Mouse (Mus musculus) inflammation-experienced regulatory T-cells, adult 6 months (primary cell): ENCODE measurements around the gene Spon1. TPM values are rescaled to one million over a fixed set of nuclear protein-coding genes. Genes with fewer than 3 reads are reported as not detected.

Source experiments
- ATAC-seq: one replicate; pipeline ENCODE4 v1.8.0; 2017
- polyA plus RNA-seq, 3 experiments: library from polyadenylated mRNA; unstranded; fragments of 100-300 nt; shearing (Covaris generic); gene quantifications; one replicate each; pipeline ENCODE4 v1.2.1; 2017

Spon1 gene
- polyA plus RNA-seq, 3 experiments from 2014 or later: 0.59 to 0.84 (median 0.72) TPM

GRCm38 (mm10) chr7:113845191-113845590 lies 79.4 kb downstream of the Spon1 start:
- no peak for ATAC-seq

- ATAC-seq: no peak
Measured at GRCm38 (mm10) chr7:113846553-113846952, 80.8 kb downstream of the Spon1 start.

- no peak for ATAC-seq
Measured at GRCm38 (mm10) chr7:113847041-113847819, 81.4 kb downstream of the Spon1 start.

- ATAC-seq: no peak
Measured at GRCm38 (mm10) chr7:113850389-113850788, 84.6 kb downstream of the Spon1 start.

GRCm38 (mm10) chr7:113855396-113855795 lies 89.6 kb downstream of the Spon1 start:
- ATAC-seq: no peak

- no peak for ATAC-seq
Measured at GRCm38 (mm10) chr7:113856067-113856466, 90.3 kb downstream of the Spon1 start.

GRCm38 (mm10) chr7:113859480-113859881 lies 93.7 kb downstream of the Spon1 start:
- ATAC-seq: no peak

- ATAC-seq: no peak
Measured at GRCm38 (mm10) chr7:113861964-113862363, 96.2 kb downstream of the Spon1 start.

- no peak for ATAC-seq
Measured at GRCm38 (mm10) chr7:113872846-113873245, 107.0 kb downstream of the Spon1 start.

GRCm38 (mm10) chr7:113877451-113877850 lies 111.7 kb downstream of the Spon1 start:
- no peak for ATAC-seq

- ATAC-seq: no peak
Measured at GRCm38 (mm10) chr7:113877926-113878325, 112.1 kb downstream of the Spon1 start.

GRCm38 (mm10) chr7:113879085-113879501 lies 113.3 kb downstream of the Spon1 start:
- no peak for ATAC-seq

GRCm38 (mm10) chr7:113880021-113880420 lies 114.2 kb downstream of the Spon1 start:
- ATAC-seq: no peak

GRCm38 (mm10) chr7:113890782-113891181 lies 125.0 kb downstream of the Spon1 start:
- no peak for ATAC-seq

- no peak for ATAC-seq
Measured at GRCm38 (mm10) chr7:113891491-113891890, 125.7 kb downstream of the Spon1 start.

- no peak for ATAC-seq
Measured at GRCm38 (mm10) chr7:113893944-113894662, 128.3 kb downstream of the Spon1 start.

- ATAC-seq: no peak
Measured at GRCm38 (mm10) chr7:113895266-113895665, 129.5 kb downstream of the Spon1 start.

- no peak for ATAC-seq
Measured at GRCm38 (mm10) chr7:113898388-113898787, 132.6 kb downstream of the Spon1 start.

GRCm38 (mm10) chr7:113901511-113901910 lies 135.7 kb downstream of the Spon1 start:
- no peak for ATAC-seq

GRCm38 (mm10) chr7:113901941-113902515 lies 136.2 kb downstream of the Spon1 start:
- ATAC-seq: no peak

- no peak for ATAC-seq
Measured at GRCm38 (mm10) chr7:113903127-113903827, 137.5 kb downstream of the Spon1 start.

- no peak for ATAC-seq
Measured at GRCm38 (mm10) chr7:113903939-113904338, 138.1 kb downstream of the Spon1 start.

- ATAC-seq: no peak
Measured at GRCm38 (mm10) chr7:113904348-113904895, 138.6 kb downstream of the Spon1 start.
